Comparison of ENCODE assay signal across 8 mouse cellular contexts in the genomic region with DNA sequence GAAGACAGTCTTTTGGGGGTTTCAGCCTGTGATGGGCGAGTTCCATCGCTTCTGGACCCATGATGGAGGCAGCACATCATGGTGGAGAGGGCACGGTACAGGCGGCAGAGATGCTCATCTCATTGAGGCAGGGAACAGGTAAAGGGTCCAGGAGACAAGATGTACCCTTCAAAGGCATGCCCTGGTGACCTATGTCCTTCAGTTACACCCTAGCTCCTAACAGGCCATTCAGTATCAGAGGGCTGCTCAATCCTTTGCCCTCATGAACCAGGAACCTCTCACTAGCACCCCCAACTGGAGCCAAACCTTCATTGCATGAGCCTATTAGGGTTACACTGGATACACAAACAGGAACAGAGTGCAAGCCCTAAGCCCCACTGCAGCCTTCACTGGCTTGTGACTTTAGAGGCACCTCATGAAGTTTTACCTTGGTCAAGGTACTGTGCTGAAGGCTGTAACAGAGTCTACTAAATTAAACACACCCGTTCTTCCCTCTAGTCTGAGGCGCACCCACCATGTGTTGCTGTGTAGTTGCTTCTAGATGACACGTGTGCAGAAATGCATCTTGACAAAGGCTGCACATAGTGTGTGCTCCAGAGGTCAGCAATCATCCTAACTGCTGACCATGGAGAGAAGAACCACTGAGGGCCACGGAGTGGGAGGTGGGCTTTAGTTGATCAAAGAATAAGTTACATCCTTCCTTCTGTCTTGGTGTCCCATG. TPM values are rescaled to one million over a fixed set of nuclear protein-coding genes. Genes with fewer than 3 reads are reported as not detected.
DNase-seq lines count a peak whose midpoint lies in the region; ATAC-seq lines count a peak whose summit lies in the region.

No protein-coding gene starts in this region.

- no peaks in the 10 kb centered on the region for H3K9me3 ChIP-seq in hindbrain, embryonic 11.5 days (ENCODE audit: control insufficient read depth, low read length)
- no peaks in the 10 kb centered on the region for H3K9me3 ChIP-seq in hindbrain, embryonic 10.5 days
- no peaks in the 10 kb centered on the region for H3K9me3 ChIP-seq in hindbrain, embryonic 12.5 days (replicated peaks)
- H3K9me3 ChIP-seq in midbrain, embryonic 12.5 days: no peaks in the 10 kb centered on the region

- no peaks in the 10 kb centered on the region for H3K36me3 ChIP-seq in hindbrain, embryonic 11.5 days (ENCODE audit: control insufficient read depth, insufficient read depth, low read length)
- no peaks in the 10 kb centered on the region for H3K36me3 ChIP-seq in hindbrain, embryonic 10.5 days
- no peaks in the 10 kb centered on the region for H3K36me3 ChIP-seq in hindbrain, embryonic 12.5 days
- no peaks in the 10 kb centered on the region for H3K36me3 ChIP-seq in midbrain, embryonic 12.5 days

- H3K9ac ChIP-seq in hindbrain, embryonic 11.5 days (ENCODE audit: low read depth, low read length): no peak overlapping the region
- H3K9ac ChIP-seq in hindbrain, embryonic 12.5 days: no peak overlapping the region
- no peak overlapping the region for H3K9ac ChIP-seq in midbrain, embryonic 12.5 days (replicated peaks)

- peak; percentile 40; the same call in 1 of the 2 replicates for ATAC-seq in hindbrain, embryonic 11.5 days (ENCODE audit: low FRiP score)
- peak; percentile 56 for ATAC-seq in hindbrain, embryonic 12.5 days (ENCODE audit: low FRiP score)
- ATAC-seq in midbrain, embryonic 12.5 days (ENCODE audit: low FRiP score, low read depth): peak; percentile 56; the same call in 1 of the 2 replicates

- no peak overlapping the region for H3K27ac ChIP-seq in hindbrain, embryonic 11.5 days (ENCODE audit: low read depth, low read length)
- no peak overlapping the region for H3K27ac ChIP-seq in hindbrain, embryonic 10.5 days
- no peak overlapping the region for H3K27ac ChIP-seq in hindbrain, embryonic 12.5 days
- no peak overlapping the region for H3K27ac ChIP-seq in midbrain, embryonic 12.5 days (replicated peaks)

- H3K27me3 ChIP-seq in hindbrain, embryonic 11.5 days (ENCODE audit: control insufficient read depth, insufficient read depth, low read length): no peaks in the 10 kb centered on the region
- no peaks in the 10 kb centered on the region; the same call in 1 of the 2 replicates for H3K27me3 ChIP-seq in hindbrain, embryonic 10.5 days (ENCODE audit: insufficient read depth, poor library complexity, severe bottlenecking)
- no peaks in the 10 kb centered on the region; the same call in 1 of the 2 replicates for H3K27me3 ChIP-seq in hindbrain, embryonic 12.5 days
- H3K27me3 ChIP-seq in midbrain, embryonic 12.5 days: no peaks in the 10 kb centered on the region; the same call in 1 of the 2 replicates

- H3K4me1 ChIP-seq in hindbrain, embryonic 11.5 days (replicated peaks; ENCODE audit: control insufficient read depth, insufficient read depth, low read length): no peaks in the 10 kb centered on the region
- peaks cover 6% of the 10 kb centered on the region; the same call in 1 of the 2 replicates for H3K4me1 ChIP-seq in hindbrain, embryonic 10.5 days (replicated peaks)
- H3K4me1 ChIP-seq in hindbrain, embryonic 12.5 days: no peaks in the 10 kb centered on the region
- no peaks in the 10 kb centered on the region for H3K4me1 ChIP-seq in midbrain, embryonic 12.5 days

- no peak overlapping the region for H3K4me3 ChIP-seq in hindbrain, embryonic 11.5 days (ENCODE audit: low read depth, low read length)
- H3K4me3 ChIP-seq in hindbrain, embryonic 10.5 days: no peak overlapping the region
- no peak overlapping the region for H3K4me3 ChIP-seq in hindbrain, embryonic 12.5 days
- no peak overlapping the region for H3K4me3 ChIP-seq in midbrain, embryonic 12.5 days

- no peak overlapping the region for H3K4me2 ChIP-seq in hindbrain, embryonic 11.5 days (replicated peaks; ENCODE audit: low read depth, low read length)
- H3K4me2 ChIP-seq in hindbrain, embryonic 12.5 days (replicated peaks): peak overlapping the region; percentile 28
- peak overlapping the region; percentile 26; the same call in 1 of the 2 replicates for H3K4me2 ChIP-seq in midbrain, embryonic 12.5 days (replicated peaks)

- no peak for DNase-seq in hindbrain, embryonic 11.5 days (ENCODE audit: low spot score)
- no peak for DNase-seq in hindbrain, embryonic 10.5 days (ENCODE audit: low spot score)
- DNase-seq in MEL-GATA-1-ER (ENCODE audit: extremely low read depth, low read depth): peak; percentile 75
- DNase-seq in cerebellum, adult 18-20 months: no peak
- no peak for DNase-seq in layer of hippocampus, adult 9-10 months (ENCODE audit: low spot score)
- DNase-seq in embryo, embryonic 10 days (ENCODE audit: low spot score): no peak

- WGBS in hindbrain, embryonic 11.5 days: 63% methylated on average over 8 of the region's 8 CpGs
- 62% methylated on average over 8 of the region's 8 CpGs for WGBS in hindbrain, embryonic 10.5 days
- 64% methylated on average over 8 of the region's 8 CpGs for WGBS in hindbrain, embryonic 12.5 days
- WGBS in midbrain, embryonic 12.5 days: 56% methylated on average over 8 of the region's 8 CpGs

RNA-seq across cellular contexts. Expression of a gene that starts 10.4 kb away (rescaled TPM):
- polyA plus RNA-seq in hindbrain, embryonic 11.5 days (2014; fragmentation: Nextera tagmentation; extraction: Ambion mirVana): 335 and 391 TPM in 2 replicates
- 552 and 686 TPM in 2 replicates for polyA plus RNA-seq in hindbrain, embryonic 10.5 days (2016; fragmentation: Nextera tagmentation; extraction: Ambion mirVana)
- polyA plus RNA-seq in hindbrain, embryonic 12.5 days (2016; fragmentation: Nextera tagmentation; extraction: Ambion mirVana): 203 and 212 TPM in 2 replicates
- polyA plus RNA-seq in midbrain, embryonic 12.5 days (2016; fragmentation: Nextera tagmentation; extraction: Ambion mirVana): 429 and 434 TPM in 2 replicates

RNA-seq across cellular contexts. Expression of a gene that starts 16.0 kb away (rescaled TPM):
- 0.88 and 1.2 TPM in 2 replicates for polyA plus RNA-seq in hindbrain, embryonic 11.5 days (2014; fragmentation: Nextera tagmentation; extraction: Ambion mirVana)
- 0.34 and 0.55 TPM in 2 replicates for polyA plus RNA-seq in hindbrain, embryonic 10.5 days (2016; fragmentation: Nextera tagmentation; extraction: Ambion mirVana)
- polyA plus RNA-seq in hindbrain, embryonic 12.5 days (2016; fragmentation: Nextera tagmentation; extraction: Ambion mirVana): 1.2 and 1.6 TPM in 2 replicates
- polyA plus RNA-seq in midbrain, embryonic 12.5 days (2016; fragmentation: Nextera tagmentation; extraction: Ambion mirVana): 1.1 and 1.7 TPM in 2 replicates

RNA-seq across cellular contexts. Expression of a gene that starts 46.6 kb away (rescaled TPM):
- polyA plus RNA-seq in hindbrain, embryonic 11.5 days (2014; fragmentation: Nextera tagmentation; extraction: Ambion mirVana): 12.5 and 14.3 TPM in 2 replicates
- polyA plus RNA-seq in hindbrain, embryonic 10.5 days (2016; fragmentation: Nextera tagmentation; extraction: Ambion mirVana): 13.2 and 14.0 TPM in 2 replicates
- 17.0 and 18.0 TPM in 2 replicates for polyA plus RNA-seq in hindbrain, embryonic 12.5 days (2016; fragmentation: Nextera tagmentation; extraction: Ambion mirVana)
- 19.4 and 19.7 TPM in 2 replicates for polyA plus RNA-seq in midbrain, embryonic 12.5 days (2016; fragmentation: Nextera tagmentation; extraction: Ambion mirVana)
